Mouse (Mus musculus): ENCODE measurements around the gene Rtraf.

GRCm38 (mm10) chr14:19762014-19762413 is 61.6 kb downstream of the Rtraf start:
- TF ChIP-seq REST (IDR thresholded peaks at IDR 0.05; ENCODE audit: insufficient read depth, insufficient read length) = no peak
- no peak for TF ChIP-seq POLR2AphosphoS2 (IDR thresholded peaks at IDR 0.05; ENCODE audit: insufficient read length, low read depth)
- TF ChIP-seq TCF12 (IDR thresholded peaks at IDR 0.05; ENCODE audit: insufficient read depth, poor library complexity, severe bottlenecking) = no peak
- no peak for TF ChIP-seq POLR2A (IDR thresholded peaks at IDR 0.05; ENCODE audit: insufficient read length, low read depth)
- no peak for TF ChIP-seq CEBPB (IDR thresholded peaks at IDR 0.05; ENCODE audit: insufficient read depth, poor library complexity, severe bottlenecking)
- no peak for TF ChIP-seq E2F4 (IDR thresholded peaks at IDR 0.05; ENCODE audit: insufficient read depth)
- TF ChIP-seq MYOG (IDR thresholded peaks at IDR 0.05; ENCODE audit: control insufficient read depth in 1 of 3, insufficient read depth in 1 of 3, insufficient read length in 2 of 3, low read depth in 2 of 3) = peak in 2 of 3 experiments; percentile 72 to 85
- no peak for TF ChIP-seq USF1 (IDR thresholded peaks at IDR 0.05; ENCODE audit: low read depth)
